Mouse (Mus musculus): ENCODE measurements around the gene Tom1l1. TPM values are rescaled to one million over a fixed set of nuclear protein-coding genes. Genes with fewer than 3 reads are reported as not detected.
A peak's percentile ranks its signal among the peaks of the same experiment; 100 is the strongest.

The Tom1l1 gene
- polyA plus RNA-seq, 1 experiment: 21.5 TPM

DNA sequence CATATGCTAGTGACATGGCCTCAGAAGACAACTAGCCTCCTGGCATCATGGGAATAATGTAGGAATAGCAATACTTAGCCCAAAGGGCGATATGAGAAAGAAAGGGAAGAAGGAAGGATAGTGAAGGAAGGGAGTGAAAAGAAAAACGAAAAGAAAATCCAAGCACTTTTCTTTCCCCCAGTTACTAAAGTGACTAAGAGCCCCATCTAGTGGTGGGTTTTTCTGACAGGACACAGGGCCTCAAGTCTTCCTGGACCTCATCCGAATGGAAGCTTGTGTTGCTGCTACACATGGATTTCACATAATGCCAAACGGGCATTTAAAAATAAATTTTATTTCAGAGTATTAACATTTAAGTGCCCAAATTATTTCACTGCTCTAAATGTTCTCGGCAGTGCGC is 64.7 kb downstream of the Tom1l1 start:
- DNase-seq (ENCODE audit: extremely low spot score in 1 of 2, low spot score in 1 of 2): peak in 1 of 2 experiments; percentile 80

DNA sequence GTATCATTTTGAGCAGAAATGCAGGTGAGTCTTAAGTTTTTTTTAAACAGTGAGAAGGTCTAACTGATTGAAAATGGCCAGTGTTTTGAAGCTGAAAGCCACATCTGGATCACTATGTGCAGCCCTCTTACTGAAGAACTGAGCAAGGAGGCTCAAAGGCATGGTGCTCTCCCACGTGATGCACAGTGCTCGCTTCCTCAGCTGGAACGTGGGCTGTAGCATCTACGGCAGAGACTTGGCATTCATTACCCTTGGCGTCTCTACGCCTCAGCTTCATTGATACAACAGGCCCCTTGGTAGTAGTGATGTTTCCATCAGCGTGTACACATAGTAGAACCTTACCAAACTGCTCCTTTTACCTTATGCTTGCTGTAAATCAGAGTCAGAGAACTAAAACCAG is 65.7 kb downstream of the Tom1l1 start:
- DNase-seq (ENCODE audit: extremely low spot score in 1 of 2, low spot score in 1 of 2): no peak

DNA sequence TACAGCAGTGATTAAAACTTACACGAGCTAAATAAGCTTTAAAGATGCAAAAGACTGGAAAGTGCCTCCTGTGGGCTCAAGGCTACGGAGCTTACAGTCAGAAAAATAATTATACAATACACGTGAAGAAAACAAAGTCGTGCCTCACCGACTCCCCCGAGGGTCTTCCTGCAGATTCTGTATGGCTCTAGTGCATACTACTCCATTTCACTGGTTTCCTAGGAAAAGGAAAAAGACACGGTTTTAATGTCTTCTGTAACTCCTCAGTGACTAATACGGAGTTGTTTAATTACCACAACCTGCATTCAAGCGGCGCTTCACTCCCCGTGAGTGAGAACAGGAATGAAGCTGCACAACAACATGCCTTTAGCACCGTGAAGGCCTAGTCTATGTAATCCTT is 66.1 kb downstream of the Tom1l1 start:
- DNase-seq (ENCODE audit: extremely low spot score in 1 of 2, low spot score in 1 of 2): no peak

DNA sequence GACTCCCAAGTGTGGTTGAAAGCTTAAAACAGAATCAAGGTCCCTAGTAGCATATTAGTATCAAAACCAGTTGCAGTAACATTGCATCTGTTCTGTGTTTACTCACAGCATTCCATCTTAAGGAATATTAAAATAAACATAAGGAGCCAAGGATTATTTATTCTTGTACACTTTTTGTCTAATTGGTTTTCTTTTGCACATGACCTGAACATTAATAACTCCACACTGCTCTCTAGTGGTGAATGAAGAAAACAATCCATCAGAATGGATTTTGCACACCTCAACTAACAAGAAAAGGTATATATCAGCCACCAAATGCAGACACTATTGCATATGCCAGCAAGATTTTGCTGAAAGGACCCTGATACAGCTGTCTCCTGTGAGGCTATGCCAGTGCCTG is 71.7 kb downstream of the Tom1l1 start:
- peak in 1 of 2 experiments; percentile 50 for DNase-seq (ENCODE audit: extremely low spot score in 1 of 2, low spot score in 1 of 2)

DNA sequence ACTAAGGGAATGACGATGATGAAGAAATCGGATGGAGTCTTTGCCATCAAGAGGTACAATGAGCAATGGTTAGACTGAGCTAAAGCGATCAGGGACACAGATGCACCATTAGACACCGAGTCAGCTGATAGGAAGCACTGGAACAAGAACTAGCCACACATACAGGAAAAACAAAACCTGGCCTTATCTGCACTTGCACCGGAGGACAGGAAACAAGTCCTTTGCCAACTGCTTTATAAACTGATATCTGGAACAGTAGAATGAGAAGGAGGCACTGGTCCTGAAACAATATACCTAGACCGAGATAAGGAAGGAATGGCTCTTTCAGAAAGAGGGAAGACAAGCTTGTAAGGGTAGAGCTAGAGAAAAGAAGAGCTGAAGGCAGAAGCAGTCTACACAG is 73.4 kb downstream of the Tom1l1 start:
- no peak for DNase-seq (ENCODE audit: extremely low spot score in 1 of 2, low spot score in 1 of 2)

DNA sequence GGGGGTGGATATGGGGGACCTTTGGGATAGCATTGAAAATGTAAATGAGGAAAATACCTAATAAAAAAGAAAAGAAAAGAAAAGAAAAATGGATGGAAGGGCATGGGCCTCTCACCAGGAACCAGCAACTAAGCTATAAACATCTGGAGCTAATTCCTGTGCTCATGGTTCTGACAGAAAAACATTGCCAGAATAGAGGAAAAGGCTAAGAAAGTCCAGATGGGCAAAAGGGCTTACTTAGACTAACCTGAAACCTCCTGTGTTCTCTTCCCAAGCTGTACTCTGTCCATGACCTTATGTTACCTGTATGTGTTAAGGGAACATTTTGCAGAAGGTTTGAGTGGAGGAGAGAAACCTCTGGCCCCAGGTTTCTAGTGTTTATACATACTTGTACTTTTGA is 76.0 kb downstream of the Tom1l1 start:
- no peak for DNase-seq (ENCODE audit: extremely low spot score in 1 of 2, low spot score in 1 of 2)

DNA sequence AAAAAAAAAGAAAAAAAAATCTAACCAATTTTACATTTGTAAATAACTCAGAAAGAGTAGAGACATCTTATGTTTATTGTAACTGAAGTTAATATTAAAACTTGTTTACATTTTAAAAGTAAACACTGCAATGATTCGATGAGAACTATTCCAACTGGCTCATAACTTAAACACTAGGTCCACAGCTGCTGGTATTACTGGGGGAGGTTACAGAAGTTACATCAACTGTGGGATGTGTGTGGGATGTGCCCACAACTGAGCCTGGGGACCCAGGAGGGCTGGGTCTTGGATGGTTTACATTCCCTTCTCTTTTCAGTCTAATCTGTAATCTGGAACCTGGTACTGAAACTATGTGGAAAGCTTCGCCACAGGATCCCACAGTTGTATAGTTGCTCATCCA is 85.1 kb downstream of the Tom1l1 start:
- DNase-seq (ENCODE audit: extremely low spot score in 1 of 2, low spot score in 1 of 2): no peak

DNA sequence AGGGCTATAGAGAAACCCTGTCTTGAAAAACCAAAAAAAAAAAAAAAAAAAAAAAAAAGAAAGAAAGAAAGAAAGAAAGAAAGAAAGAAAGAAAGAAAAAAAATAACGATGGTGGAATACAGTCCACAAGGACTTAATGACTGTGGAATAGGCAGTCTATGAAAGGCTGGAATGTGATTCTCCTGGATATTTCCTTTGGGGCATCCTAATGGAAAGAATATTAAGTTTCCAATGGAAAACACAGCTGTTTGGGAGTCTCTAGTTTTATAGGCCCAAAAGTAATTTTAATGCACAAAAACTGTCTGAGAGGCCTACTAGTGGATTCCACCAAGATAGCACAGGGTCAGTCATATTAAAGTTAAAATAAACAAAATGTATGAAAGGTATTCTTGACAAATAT is 92.3 kb downstream of the Tom1l1 start:
- DNase-seq (ENCODE audit: extremely low spot score in 1 of 2, low spot score in 1 of 2): no peak

Other genes with a start within 250 kb of the Tom1l1 start
- gene Stxbp4, start 50.3 kb downstream of the Tom1l1 start, polyA plus RNA-seq (2012; rRNA removed): 8.1 and 8.8 TPM in 2 replicates
- gene Cox11, start 50.2 kb downstream of the Tom1l1 start, polyA plus RNA-seq (2012; rRNA removed): 23.5 and 26.1 TPM in 2 replicates